Mouse (Mus musculus) regulatory T cell (primary cell): ENCODE results near the gene Col6a4.

Experiments used
- in situ Hi-C: fragments of 300-600 bp; cut with MboI, MseI; formaldehyde crosslinking; loops from one replicate; pipeline ENCODE4 v1.15.1; 2025; ENCODE audit warnings: high pct_unique_total_duplicates

Gene Col6a4

GRCm38 (mm10) chr9:106096683-106097082 lies at the start of gene Col6a4:
Gene Col6a4, minus strand, starts transcription at chr9:106096783.
- in situ Hi-C loops, result no loop called here

- in situ Hi-C loops, result no loop called here
These were observed 49.0 kb upstream of the Col6a4 start for GRCm38 (mm10) chr9:106145582-106145981.

GRCm38 (mm10) chr9:106144176-106144575 lies 47.6 kb upstream of the Col6a4 start:
- in situ Hi-C loops, result no loop called here

- in situ Hi-C loops, result no loop called here
These were observed 45.4 kb upstream of the Col6a4 start for GRCm38 (mm10) chr9:106141955-106142354.

- in situ Hi-C loops, result no loop called here
These were observed 43.2 kb upstream of the Col6a4 start for GRCm38 (mm10) chr9:106139763-106140162.

GRCm38 (mm10) chr9:106137671-106138216 lies 41.2 kb upstream of the Col6a4 start:
- in situ Hi-C loops, result no loop called here

GRCm38 (mm10) chr9:106130250-106130649 lies 33.7 kb upstream of the Col6a4 start:
- in situ Hi-C loops, result no loop called here

- in situ Hi-C loops, result no loop called here
These were observed 32.5 kb upstream of the Col6a4 start for GRCm38 (mm10) chr9:106129072-106129471.

GRCm38 (mm10) chr9:106126786-106127251 lies 30.2 kb upstream of the Col6a4 start:
- in situ Hi-C loops, result no loop called here

- in situ Hi-C loops, result no loop called here
These were observed 27.0 kb upstream of the Col6a4 start for GRCm38 (mm10) chr9:106123599-106123998.

- in situ Hi-C loops, result loop anchor here (10.0 kb wide), 1 partner anchor 1024 kb away; no protein-coding TSS in a partner anchor
These were observed 22.5 kb upstream of the Col6a4 start for GRCm38 (mm10) chr9:106119075-106119474.

- in situ Hi-C loops, result loop anchor here (10.0 kb wide), 1 partner anchor 1021 kb away; no protein-coding TSS in a partner anchor
These were observed 19.3 kb upstream of the Col6a4 start for GRCm38 (mm10) chr9:106115801-106116424.

GRCm38 (mm10) chr9:106112770-106113423 lies 16.3 kb upstream of the Col6a4 start:
- in situ Hi-C loops, result loop anchor here (10.0 kb wide), 1 partner anchor 1018 kb away; no protein-coding TSS in a partner anchor

GRCm38 (mm10) chr9:106106241-106106640 lies 9.7 kb upstream of the Col6a4 start:
- in situ Hi-C loops, result no loop called here

GRCm38 (mm10) chr9:106104401-106104800 lies 7.8 kb upstream of the Col6a4 start:
- in situ Hi-C loops, result no loop called here

GRCm38 (mm10) chr9:106101166-106101565 lies 4.6 kb upstream of the Col6a4 start:
- in situ Hi-C loops, result no loop called here

GRCm38 (mm10) chr9:106100262-106100661 lies 3.7 kb upstream of the Col6a4 start:
- in situ Hi-C loops, result no loop called here

- in situ Hi-C loops, result no loop called here
These were observed 2.9 kb upstream of the Col6a4 start for GRCm38 (mm10) chr9:106099379-106100021.

- in situ Hi-C loops, result no loop called here
These were observed 15.1 kb downstream of the Col6a4 start for GRCm38 (mm10) chr9:106081528-106081927.

- in situ Hi-C loops, result no loop called here
These were observed 16.1 kb downstream of the Col6a4 start for GRCm38 (mm10) chr9:106080261-106081033.

GRCm38 (mm10) chr9:106077953-106078352 lies 18.6 kb downstream of the Col6a4 start:
- in situ Hi-C loops, result no loop called here
